Mouse (Mus musculus) v-Abl transformed pro-B cells (cell line): ENCODE data around the gene Ntm.

Experiments
- in situ Hi-C, 2 experiments: fragments of 400-800 bp; cut with MboI; formaldehyde crosslinking; loops; one replicate each; pipeline ENCODE4 v1.15.1; 2025; ENCODE audit not compliant: unreplicated experiment in 2 of 2

The Ntm gene

GRCm38 (mm10) chr9:29523221-29523620 lies 439.7 kb downstream of the Ntm start:
- in situ Hi-C loops, result no loop called here

- in situ Hi-C loops, result no loop called here
Measured at GRCm38 (mm10) chr9:29519181-29519580, 443.8 kb downstream of the Ntm start.

GRCm38 (mm10) chr9:29516688-29517087 lies 446.3 kb downstream of the Ntm start:
- in situ Hi-C loops, result no loop called here

- in situ Hi-C loops, result no loop called here
Measured at GRCm38 (mm10) chr9:29514588-29515356, 448.2 kb downstream of the Ntm start.

- in situ Hi-C loops, result no loop called here
Measured at GRCm38 (mm10) chr9:29496002-29496401, 466.9 kb downstream of the Ntm start.

GRCm38 (mm10) chr9:29482272-29482671 lies 480.7 kb downstream of the Ntm start:
- in situ Hi-C loops, result no loop called here

GRCm38 (mm10) chr9:29479051-29479450 lies 483.9 kb downstream of the Ntm start:
- in situ Hi-C loops, result no loop called here

- in situ Hi-C loops, result no loop called here
Measured at GRCm38 (mm10) chr9:29477219-29477618, 485.7 kb downstream of the Ntm start.

- in situ Hi-C loops, result no loop called here
Measured at GRCm38 (mm10) chr9:29473418-29473817, 489.5 kb downstream of the Ntm start.

GRCm38 (mm10) chr9:29472226-29472625 lies 490.7 kb downstream of the Ntm start:
- in situ Hi-C loops, result no loop called here

- in situ Hi-C loops, result no loop called here
Measured at GRCm38 (mm10) chr9:29464756-29465155, 498.2 kb downstream of the Ntm start.

GRCm38 (mm10) chr9:29462970-29463593 lies 499.9 kb downstream of the Ntm start:
- in situ Hi-C loops, result no loop called here

GRCm38 (mm10) chr9:29457976-29458572 lies 504.9 kb downstream of the Ntm start:
- in situ Hi-C loops, result no loop called here

- in situ Hi-C loops, result no loop called here
Measured at GRCm38 (mm10) chr9:29456014-29456413, 506.9 kb downstream of the Ntm start.

- in situ Hi-C loops, result no loop called here
Measured at GRCm38 (mm10) chr9:29451232-29451631, 511.7 kb downstream of the Ntm start.

GRCm38 (mm10) chr9:29444001-29444400 lies 518.9 kb downstream of the Ntm start:
- in situ Hi-C loops, result no loop called here

GRCm38 (mm10) chr9:29439401-29439800 lies 523.5 kb downstream of the Ntm start:
- in situ Hi-C loops, result no loop called here

GRCm38 (mm10) chr9:29434611-29435010 lies 528.3 kb downstream of the Ntm start:
- in situ Hi-C loops, result no loop called here

- in situ Hi-C loops, result no loop called here
Measured at GRCm38 (mm10) chr9:29433910-29434309, 529.0 kb downstream of the Ntm start.

- in situ Hi-C loops, result no loop called here
Measured at GRCm38 (mm10) chr9:29433156-29433555, 529.8 kb downstream of the Ntm start.

GRCm38 (mm10) chr9:29431590-29431989 lies 531.4 kb downstream of the Ntm start:
- in situ Hi-C loops, result no loop called here

- in situ Hi-C loops, result no loop called here
Measured at GRCm38 (mm10) chr9:29430189-29430588, 532.8 kb downstream of the Ntm start.
